Mouse (Mus musculus) heart, adult 2 months (tissue): ENCODE data around the gene Ccdc24.

Experiments used
- CTCF ChIP-seq: fragments of 200-600 bp; IDR thresholded peaks from 2 replicates; pipeline ENCODE4 v1.8.1; 2022; ENCODE audit warnings: antibody characterized with exemption, mild to moderate bottlenecking, moderate library complexity
- EP300 ChIP-seq: fragments of 200-500 bp; IDR thresholded peaks from 2 replicates; pipeline ENCODE4 v1.6.1; 2011; ENCODE audit warnings: low read depth, low read length, control low read depth; ENCODE audit not compliant: insufficient read depth
- POLR2A ChIP-seq: fragments of 200-500 bp; IDR thresholded peaks from 2 replicates; pipeline ENCODE4 v1.6.1; 2011; ENCODE audit warnings: mild to moderate bottlenecking, low read depth, low read length, control low read depth; ENCODE audit not compliant: insufficient read depth

DNA sequence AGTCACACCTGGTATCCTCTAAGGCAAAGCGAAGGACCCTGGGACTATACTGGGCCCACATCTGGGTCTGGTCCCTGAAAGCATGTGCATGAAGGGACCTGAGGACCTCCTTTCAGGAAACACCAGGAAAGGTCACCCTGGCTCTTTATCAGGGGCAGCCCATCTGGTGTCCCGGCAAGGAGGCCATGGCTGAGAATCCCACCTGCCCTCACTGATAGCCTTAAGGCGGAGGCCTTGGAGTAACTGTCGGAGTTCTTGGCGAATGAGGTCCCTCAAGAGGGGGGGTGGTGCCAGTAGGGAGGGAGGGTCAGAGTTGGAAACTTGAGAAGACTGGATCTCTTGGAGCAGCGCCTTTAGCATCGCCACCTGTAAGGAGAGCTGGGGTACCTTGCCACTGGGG lies 570 bp downstream of the Ccdc24 start:
- no peak for TF ChIP-seq CTCF
- no peak for TF ChIP-seq POLR2A
- no peak for TF ChIP-seq EP300
